Mouse (Mus musculus) spleen, adult 2 months (tissue): ENCODE measurements around the gene Clca3a1.
"Not testable (repeated sequence)": the region's sequence is repeated elsewhere in the genome, so short reads cannot be mapped to it uniquely, and the experiment has no call there.

Experiments used
- CTCF ChIP-seq: fragments of 200-500 bp; IDR thresholded peaks from 2 replicates; pipeline ENCODE4 v1.5.1; 2011; ENCODE audit warnings: mild to moderate bottlenecking, inconsistent platforms; ENCODE audit not compliant: insufficient read depth, insufficient read length, insufficient replicate concordance; ENCODE audit errors: extremely low read depth
- POLR2A ChIP-seq: fragments of 200-500 bp; IDR thresholded peaks from 2 replicates; pipeline ENCODE4 v1.6.1; 2011; ENCODE audit warnings: low read depth, low read length, inconsistent platforms

DNA sequence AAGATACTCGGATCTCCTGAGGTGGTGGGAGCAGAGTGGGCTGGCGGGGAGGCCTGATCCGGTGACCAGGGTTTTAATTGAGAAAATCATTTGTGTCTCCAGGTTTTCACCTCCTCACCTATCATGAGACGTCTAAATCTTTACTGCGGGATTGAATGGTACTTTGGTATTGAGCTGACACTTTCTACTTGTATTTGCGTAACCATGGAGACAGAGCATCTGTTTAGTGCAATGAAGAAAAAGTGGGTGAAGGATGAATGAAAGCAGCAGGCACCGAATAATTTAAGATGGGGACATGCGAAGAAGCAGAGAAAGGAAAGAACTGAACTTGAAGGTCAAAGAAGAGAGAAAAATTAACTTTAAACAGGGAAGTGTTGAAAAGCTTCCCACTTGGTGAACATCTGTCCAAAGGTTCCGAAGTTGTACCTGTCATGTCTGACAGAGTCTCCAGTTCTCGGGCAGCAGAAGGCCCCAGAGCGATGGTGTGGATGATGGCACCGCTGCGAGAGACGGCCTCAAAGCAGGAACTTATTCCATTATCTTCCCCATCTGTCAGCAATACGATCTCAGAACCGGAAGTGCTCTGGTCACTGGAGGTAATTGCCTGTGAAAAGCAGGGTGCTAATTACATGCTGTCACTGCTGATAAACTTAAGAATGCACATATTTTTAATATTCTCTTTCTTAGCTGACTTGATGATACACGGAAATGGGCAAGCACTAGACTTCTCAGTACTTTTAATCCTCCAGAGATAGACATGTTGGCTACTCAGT lies 47.6 kb upstream of the Clca3a1 start:
- TF ChIP-seq POLR2A, CTCF: not testable (repeated sequence)
